Mouse (Mus musculus): Measurements from ENCODE around the gene Emp3.
"Not testable (repeated sequence)": the region's sequence is repeated elsewhere in the genome, so short reads cannot be mapped to it uniquely, and the experiment has no call there.

Emp3 gene

DNA sequence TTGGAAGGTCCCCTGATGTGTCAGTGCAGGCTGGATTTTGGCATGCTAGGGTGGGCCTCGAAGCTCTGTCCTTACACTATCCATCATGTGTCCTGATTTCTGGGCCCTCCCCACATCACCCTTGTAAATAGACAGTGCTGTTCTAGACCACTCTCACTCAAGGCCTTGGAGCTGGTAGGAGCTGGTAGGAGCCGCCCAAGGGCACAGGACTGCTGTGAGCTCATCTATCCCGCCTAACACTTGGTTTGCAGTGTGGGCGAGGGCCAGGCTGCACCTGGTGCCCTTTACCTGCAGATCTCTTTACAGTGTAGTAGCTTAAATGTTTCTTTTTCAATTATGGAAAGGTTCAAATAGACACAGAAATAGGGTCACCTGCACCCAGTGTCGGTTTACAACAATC lies 6.2 kb downstream of the Emp3 start:
- DNase-seq (ENCODE audit: low spot score): no peak

DNA sequence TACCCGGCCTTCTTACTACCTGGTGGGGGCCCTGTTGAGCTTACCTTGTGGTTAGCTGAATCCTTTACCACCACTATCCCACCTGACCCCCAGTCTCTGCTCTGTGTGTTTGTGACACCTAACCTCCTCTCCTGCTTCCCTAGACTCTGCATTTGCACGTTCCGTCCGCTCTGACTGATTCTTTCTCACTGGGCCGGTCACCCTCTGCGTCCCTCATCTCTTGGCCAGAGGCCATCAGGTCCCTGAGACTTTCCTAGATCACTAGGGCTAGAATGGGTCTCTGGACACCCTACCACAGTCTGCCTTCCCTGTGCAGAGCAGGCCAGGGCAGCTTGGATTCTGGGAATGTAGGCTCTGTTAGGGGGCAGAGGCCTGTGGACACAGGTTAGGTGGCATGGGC lies 7.1 kb downstream of the Emp3 start:
- DNase-seq (ENCODE audit: low spot score): no peak

DNA sequence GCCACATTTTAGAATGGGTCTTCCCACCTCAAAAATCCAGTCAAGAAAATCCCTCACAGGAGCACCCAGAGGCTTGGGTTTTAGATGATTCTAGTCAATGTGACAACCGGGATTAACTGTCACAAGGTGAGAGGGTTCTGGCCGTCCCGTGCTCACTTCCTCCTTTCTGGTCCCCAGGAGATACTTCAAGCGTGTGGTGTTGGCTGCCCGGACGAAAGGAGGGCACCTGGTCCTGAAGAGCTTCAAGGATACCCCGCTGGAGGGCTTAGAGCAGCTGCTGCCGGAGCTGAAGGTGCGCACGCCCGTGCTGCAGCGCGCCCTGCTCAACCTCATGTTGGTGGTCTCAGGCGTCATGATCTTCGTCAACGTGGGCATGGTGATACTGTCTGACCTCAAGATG lies 12.1 kb downstream of the Emp3 start:
- DNase-seq (ENCODE audit: low spot score): no peak

DNA sequence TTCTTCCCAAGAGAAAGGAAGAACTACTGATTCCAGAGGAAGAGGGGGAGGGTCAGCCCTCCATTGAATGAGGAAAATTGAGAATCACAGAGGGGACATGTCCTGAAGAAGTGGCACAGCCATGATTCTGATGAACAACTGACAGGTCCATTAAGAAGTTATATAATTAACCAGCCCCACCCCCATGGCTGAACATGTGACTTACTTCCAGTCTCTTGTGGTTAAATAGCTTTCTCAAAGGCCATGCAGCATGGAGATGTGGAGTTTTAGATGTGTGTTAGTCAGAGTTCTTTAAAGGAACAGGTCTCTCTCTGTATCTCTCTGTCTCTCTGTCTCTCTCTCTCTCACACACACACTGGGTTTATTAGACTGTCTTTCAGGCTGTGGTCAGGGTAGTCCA lies 12.8 kb downstream of the Emp3 start:
- DNase-seq (ENCODE audit: low spot score): no peak

DNA sequence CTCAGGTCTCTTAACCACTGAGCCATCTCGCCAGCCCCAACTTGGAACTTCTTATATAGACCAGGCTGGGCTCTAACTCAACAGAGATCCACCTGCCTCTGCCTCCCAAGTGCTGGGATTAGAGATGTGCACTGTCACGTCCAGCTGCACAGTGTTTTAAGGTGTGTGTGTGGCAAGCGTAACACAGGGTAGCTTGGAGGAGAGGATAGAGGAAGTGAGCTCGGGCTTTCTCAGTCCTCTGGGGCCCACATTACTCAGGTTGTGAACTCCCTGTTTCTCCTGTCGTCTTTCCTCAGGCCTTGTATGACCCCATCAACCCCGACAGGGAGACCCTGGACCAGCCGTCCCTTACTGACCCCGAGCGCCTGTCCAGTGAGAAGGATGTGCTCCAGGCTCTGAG lies 14.6 kb downstream of the Emp3 start:
- DNase-seq (ENCODE audit: low spot score): no peak

DNA sequence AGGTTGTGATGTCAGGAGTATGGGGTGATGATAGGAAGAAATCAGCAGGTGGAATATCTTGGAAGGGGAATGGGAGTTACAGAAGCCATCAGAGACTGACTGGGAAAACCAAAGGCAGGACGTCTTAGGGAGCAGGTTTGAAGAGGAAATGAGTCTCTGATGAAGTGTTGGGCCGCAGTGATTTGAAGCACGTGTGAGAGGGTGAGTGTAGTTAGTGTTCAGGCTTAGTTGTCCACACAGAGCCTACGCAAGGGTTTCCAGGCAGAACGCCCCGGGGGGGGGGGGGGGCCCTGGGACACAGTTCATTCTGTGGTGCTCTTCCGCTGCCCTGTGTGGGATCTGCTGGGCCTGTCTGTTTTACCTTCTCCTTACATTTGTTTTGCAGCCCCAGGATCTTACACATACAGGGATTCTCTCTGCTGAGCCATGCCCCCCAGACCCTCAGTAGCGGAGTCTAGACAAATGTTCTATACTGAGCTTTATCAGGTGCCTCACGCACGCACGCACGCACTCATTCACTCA lies 18.7 kb downstream of the Emp3 start:
- DNase-seq (ENCODE audit: low spot score): no peak

DNA sequence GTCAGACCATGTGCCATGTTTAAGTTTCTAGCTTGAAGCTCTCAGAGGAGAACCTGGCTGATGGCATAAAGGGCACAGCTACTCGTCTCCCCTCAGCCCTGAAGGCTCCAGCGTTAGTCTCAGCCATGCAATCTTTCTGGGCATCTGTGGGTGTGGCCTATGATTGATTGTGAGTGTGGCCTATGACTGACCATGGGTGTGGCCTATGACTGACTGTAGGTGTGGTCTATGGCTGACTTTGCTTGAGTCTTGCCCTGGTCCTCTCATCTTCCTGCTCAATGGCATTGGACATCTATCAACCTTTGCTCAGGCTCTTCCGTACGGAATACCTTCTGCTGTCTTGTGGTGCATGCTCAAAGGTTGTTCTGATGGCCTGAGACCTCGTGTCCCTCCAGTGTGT lies 19.6 kb downstream of the Emp3 start:
- peak; percentile 47 for DNase-seq (ENCODE audit: low spot score)

DNA sequence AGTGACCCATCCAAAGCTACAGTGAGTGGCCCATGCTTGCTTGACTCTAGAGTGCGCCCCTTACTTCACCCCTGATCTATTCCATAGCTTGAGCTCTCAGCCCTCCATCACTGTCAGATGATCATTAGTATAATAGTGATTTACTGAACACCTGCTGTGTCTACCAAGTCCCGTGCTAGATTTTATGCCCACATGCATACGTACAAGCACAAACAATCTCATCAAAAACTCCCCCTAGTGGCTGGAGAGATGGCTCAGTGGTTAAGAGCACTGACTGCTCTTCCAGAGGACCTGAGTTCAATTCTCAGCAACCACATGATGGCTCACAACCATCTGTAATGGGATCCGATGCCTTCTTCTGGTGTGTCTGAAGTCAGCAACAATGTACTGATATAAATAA lies 23.1 kb downstream of the Emp3 start:
- peak; percentile 39 for DNase-seq (ENCODE audit: low spot score)

DNA sequence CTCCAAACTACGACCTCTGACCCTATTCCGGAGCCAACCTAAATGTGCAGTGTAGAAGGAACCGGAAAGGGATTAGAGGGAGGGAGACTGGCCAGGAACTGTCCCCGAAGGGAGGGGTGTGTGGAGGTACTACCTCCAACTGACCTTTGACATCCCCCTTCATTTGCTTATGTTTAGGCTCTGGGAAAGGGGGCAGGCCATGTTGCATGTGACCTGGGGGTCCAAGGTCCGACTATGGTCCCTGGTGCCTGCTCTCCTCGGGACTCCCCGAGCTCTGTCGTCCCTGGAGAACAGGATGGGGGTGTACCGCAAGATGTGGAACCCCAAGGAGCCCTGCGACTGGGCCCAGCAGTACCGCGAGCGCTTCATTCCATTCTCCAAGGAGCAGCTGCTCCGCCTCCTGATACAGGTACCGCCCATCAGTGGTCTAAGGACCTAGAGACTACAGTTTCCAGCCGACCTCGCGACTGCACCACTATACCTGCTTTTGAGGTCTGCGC lies 23.9 kb downstream of the Emp3 start:
- peak; percentile 61 for DNase-seq (ENCODE audit: low spot score)

DNA sequence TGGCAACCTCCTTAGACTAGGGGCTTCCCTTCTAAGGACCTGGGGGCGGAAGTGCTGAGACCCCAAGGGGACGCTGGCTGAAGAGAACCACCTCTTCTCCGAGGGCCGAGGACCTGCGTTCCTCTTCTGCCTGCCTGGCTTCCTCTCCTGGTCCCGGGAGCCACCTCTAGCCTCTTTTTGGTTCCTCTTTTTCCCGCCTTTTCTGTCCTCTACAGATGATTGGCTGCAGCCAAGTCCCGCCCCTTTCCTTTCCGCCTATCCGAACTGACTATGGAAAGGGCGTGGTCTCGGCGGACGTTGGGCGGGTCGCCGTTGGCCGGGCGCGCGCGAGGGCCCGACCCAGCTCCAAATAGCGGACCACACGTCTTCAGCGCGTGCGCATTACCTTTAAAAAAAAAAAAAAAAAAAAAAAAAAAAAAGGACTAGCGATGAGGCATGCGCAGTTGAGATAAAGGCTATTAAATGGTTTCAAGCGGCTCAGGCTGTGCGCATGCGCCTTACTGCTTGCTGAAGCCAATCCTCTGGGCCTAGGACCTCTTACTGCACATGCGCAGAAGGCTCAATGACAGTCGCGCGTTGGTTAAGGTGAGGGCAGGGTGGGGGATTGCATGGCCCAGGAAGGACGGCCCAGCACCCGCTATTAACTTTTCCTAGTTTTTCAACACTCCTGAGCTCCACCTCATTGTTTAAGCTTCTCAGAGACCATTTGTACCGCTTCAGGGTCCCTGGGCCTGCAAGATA lies 24.5 kb downstream of the Emp3 start, which contains the start of the genes Syngr4 and Tmem143:
TSS of gene Syngr4 (minus strand) at position 198 of the 741 bp plus-strand sequence.
TSS of gene Tmem143 (plus strand) at position 425 of the 741 bp plus-strand sequence.
- peak; percentile 98 for DNase-seq (ENCODE audit: low spot score)

DNA sequence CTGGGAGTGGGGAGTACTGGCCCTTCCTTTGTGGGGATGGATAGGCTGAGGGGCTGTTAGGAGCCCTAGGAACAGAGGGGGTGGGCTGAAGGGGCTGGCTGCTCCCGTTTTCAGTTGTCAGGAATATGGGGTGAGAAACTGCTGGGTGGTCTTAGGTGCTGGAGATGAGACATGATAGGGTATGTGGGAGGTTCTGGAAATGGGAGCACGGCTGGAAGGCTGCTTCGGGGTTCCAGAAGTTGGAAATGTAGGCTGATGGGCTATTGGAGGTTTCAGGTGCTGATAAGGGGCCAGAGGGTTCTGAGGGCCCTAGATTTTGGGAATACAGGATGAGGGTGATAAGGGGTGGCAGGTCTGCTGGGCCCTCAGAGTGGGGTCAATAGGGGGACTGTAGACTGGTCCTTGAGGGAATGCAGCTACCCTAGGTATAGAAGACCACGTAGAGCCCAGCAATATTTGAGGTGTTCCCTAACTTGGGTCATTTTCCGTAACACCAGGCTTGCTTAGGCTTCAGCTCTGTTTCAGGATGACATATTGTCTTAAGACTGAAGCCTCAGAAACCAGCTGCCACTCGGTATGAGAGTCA lies 25.2 kb downstream of the Emp3 start:
- DNase-seq (ENCODE audit: low spot score): no peak

DNA sequence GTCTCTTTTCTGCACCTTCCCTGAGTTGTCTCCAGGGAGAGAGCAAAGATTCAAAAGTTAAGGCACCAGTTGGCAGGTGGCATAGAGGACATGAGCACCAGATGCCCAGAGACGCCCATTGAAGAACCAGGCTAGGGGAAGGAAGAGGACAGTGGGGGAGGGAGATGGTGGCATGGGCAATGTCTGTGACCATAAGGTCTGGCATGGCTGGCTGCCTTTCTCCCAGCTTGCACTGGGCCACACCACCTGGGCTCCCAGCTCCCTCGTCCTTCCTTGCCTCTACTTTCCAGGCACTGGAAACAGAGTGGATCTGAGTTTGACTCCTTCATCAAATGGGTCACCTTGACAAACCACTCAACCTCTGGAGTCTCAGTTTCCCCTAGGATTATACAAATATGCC lies 28.6 kb downstream of the Emp3 start:
- no peak for DNase-seq (ENCODE audit: low spot score)

DNA sequence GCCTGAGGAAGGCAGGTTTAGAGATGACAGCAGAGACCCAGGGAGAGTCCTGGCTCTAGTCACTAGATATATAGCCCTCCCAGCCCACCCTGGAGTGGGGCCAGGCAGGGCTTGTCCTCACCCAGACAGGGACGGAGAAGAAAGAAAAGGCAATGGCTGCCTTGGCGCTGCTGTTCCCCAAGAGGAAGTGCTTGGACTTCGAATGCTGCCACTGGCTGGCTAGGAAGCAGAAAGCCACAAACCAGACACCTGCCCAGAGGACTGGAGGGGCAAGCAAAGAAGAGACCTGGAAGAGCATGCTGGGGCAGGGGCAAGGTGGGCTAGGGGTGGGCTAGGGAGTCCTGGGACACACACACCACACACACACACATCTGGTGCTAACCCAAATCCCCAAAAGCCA lies 34.0 kb downstream of the Emp3 start:
- DNase-seq (ENCODE audit: low spot score): no peak

DNA sequence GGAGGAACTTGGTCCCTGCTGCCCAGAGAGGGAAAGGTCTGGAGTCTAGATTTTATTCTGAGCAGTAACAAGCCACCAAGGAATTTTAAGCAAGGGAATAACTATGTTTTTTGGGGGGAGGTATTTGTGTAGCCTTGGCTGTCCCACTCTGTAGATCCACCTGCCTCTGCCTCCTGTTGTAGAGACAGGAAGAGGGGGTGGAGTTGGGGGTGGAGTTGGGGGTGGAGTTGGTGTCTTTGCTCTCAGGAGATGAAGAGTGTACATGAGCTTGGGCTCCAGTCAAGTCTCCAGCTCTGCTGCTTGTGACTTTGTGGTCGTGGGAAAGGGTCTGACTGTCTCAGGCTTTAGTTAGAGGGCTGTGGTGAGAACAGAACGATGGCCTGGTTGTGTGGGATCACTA lies 40.2 kb downstream of the Emp3 start:
- no peak for DNase-seq (ENCODE audit: low spot score)

DNA sequence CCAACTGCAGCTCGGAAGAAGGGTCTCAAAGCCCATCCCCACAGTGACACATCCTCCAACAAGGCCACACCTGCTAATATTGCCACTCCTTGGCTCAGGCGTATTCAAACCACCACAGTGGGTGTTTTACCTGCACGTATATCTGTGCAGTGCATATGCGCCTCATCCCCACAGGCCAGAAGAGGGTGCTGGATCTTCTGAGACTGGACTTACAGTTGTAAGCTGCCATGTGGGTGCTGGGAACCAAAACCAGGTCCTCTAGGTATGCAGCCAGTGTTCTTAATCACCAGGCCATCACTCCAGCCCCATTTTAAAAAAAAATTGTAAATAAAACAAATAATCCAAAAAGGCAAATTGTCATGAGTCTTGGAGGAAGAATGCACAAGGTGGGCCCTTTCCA lies 40.7 kb downstream of the Emp3 start:
- DNase-seq (ENCODE audit: low spot score): no peak

DNA sequence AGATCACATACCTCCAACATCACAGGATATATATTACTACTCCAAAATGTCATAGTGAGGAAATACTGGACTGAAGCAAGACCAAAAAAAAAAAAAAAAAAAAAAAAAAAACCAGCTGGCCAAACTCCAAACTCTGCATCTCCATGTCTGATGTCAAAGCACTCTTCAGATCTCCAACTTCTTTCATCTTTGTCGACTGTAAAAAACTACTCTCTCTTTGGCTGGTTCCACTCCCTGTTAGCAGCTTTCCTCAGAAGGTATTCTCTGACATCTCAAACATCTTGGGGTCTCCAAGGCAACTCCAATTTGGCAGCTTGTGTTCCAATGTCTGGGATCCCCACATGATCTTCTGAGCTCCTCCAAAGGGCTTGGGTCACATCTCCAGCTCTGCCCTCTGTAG lies 42.9 kb downstream of the Emp3 start, which contains the start of gene Grin2d:
TSS of gene Grin2d (minus strand) at position 101 of the 400 bp plus-strand sequence.
- DNase-seq (ENCODE audit: low spot score): not testable (repeated sequence)

DNA sequence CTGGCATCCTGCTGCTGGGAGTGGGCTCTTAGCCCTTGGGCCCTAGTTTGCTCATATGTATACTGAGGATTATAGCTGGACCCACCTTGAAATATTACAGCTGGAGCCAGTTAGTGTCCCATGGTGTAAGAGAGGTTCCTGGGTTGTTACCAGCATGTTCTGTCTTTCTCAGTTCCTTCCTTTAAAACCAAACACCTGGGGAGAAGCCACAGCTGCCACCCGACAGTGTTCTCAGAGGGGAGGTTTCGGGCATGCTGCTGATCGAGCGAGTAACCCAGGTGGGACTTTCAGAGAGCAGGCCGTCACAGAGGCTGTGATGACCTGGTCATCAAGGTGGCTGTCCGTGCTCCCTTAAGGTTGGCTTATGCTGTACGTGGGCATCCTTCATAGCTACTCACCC lies 44.3 kb downstream of the Emp3 start:
- no peak for DNase-seq (ENCODE audit: low spot score)

DNA sequence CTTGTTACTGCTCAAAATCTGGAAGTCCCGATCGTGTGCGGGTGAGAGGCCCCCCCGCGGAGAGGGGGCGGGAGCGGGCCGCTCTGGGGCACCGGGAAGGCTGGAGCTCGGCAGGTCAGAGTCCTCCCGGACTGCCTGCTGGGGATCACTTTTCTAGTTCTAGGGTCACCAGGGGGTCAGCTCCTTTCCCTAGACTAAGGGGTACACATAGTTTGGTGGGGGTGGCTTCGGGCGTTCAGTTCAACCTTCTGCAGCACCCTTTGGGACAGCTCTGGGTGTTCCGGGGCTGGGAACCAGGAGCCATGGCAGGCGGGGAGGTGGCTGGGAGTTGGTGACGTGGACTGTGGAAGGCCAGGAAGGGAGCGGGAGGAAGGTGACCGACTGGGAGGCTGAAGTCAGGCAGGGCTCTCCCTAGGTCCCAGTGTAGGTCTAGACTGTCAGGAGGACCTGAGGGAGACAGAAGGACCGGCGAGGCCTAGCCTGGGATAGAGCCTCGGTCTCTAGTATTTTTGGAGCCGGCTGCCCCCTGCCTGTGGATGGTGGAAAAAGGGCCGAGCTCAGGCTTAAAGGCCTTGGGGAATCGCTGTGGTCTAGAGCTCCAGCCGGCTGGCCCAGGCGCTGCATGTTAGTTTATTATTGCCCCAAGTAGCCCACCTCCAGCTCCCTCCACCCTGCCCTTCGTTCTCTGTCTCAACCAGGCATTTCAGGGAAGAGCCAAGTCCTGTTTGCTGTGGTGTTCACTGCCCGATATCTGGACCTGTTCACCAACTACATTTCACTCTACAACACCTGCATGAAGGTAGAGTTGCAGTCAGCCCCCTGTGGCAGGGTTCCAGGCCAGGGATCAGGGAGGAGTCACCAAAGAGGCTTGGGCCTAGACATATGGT lies 47.9 kb downstream of the Emp3 start:
- DNase-seq (ENCODE audit: low spot score): peak; percentile 78

DNA sequence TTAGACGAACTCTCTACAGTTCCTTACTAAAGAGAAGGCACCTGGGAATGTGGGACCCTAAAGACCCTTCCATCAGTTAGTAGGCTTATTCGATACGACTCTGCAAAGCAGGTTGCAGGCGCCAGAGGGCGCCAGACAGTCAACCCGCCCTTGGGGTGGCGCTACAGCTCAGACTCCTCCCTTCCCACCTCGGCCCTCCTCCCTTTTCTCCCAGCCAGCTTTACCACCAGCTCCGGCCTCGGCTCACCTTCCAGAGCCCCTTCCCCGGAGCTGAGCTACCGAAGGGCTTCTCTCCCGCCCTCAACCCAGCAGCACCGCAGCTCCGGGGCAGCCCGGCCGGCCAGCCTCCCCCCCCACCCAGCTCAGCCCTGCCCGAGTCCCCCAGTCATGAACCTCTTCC lies 48.6 kb downstream of the Emp3 start, which contains the start of gene Kdelr1:
TSS of gene Kdelr1 (plus strand) at position 149 of the 400 bp plus-strand sequence.
- DNase-seq (ENCODE audit: low spot score): peak; percentile 89

DNA sequence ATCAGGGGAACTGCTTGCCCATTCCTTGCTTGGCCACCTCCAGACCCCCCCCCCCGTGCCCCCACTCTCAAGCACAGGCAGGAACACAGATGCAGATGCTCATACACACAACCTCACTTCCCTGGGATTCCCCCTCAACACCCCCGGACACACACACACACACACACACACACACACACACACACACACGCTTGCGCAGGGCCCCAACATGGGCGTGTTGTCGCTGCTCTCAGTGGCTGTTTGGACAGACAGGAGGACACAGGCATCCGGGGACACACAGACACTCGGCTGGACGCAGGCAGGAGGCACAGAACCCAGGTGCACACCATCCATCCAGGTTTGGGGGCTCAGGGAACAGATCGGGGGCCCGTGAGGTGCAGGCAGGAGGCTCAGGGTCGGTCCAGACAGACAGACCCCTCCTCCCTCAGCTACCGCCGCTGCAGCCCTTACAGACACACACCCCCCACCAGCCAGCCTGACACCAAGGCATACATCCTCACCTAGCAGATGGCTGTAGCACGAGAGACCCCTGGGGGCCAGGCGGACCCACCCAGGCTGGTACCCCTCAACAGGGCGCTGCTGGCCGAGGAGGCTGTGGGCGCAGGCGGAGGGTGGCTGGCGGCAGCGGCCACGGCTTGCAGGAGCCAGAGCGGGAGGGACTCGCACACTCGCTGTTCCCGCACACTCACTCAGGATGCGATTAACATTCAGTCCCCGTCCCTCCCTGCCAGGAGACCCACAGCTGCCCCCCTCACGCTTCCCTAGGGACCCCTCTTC lies 50.7 kb downstream of the Emp3 start:
- peak; percentile 14 for DNase-seq (ENCODE audit: low spot score)

DNA sequence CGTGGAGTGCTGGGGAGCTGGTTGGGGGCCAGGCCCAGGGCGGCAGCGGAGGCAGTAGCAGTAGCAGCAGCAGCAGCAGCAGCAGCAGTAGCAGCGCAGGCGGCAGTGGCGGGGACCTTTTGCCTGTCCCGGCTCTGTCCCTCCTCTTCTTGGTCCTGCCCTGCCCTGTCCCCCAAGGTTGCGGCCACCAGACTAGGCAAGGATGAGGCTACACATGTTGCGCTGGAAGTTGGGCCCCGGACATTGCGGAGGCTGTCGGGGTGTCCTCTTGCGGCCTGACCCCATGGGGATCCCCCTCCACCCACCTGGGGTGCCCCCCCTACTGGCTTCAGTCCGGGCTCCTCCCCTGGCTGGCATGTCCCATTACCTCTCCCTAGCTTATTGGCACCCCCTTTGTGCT lies 51.4 kb downstream of the Emp3 start:
- DNase-seq (ENCODE audit: low spot score): no peak

All from MN1 (cell line).